Mouse (Mus musculus) intestine, embryonic 16.5 days (tissue): ENCODE data around the gene Olfr1423. TPM values are rescaled to one million over a fixed set of nuclear protein-coding genes. Genes with fewer than 3 reads are reported as not detected.
"Not testable (repeated sequence)": the region's sequence is repeated elsewhere in the genome, so short reads cannot be mapped to it uniquely, and the experiment has no call there.

Source experiments
- ATAC-seq: fragments of 200-750 bp; cut with Nextera tagmentation; 2 replicates; pipeline ENCODE4 v1.8.0; 2017; ENCODE audit warnings: moderate TSS enrichment, moderate library complexity
- H3K27ac ChIP-seq: fragments of 300-500 bp; sonication (generic); 2 replicates; pipeline ENCODE4 v1.5.1; 2014; ENCODE audit warnings: mild to moderate bottlenecking, low read length
- H3K27me3 ChIP-seq: fragments of 300-500 bp; sonication (generic); replicated peaks from 2 replicates; pipeline ENCODE4 v1.6.1; 2014; ENCODE audit warnings: low read length, control low read depth, mixed read lengths; ENCODE audit not compliant: control insufficient read depth, insufficient read depth
- H3K36me3 ChIP-seq: fragments of 300-500 bp; sonication (generic); 2 replicates; pipeline ENCODE4 v1.6.1; 2014; ENCODE audit warnings: low read length, control low read depth; ENCODE audit not compliant: control insufficient read depth, insufficient read depth
- H3K4me1 ChIP-seq: fragments of 300-500 bp; sonication (generic); 2 replicates; pipeline ENCODE4 v1.6.1; 2014; ENCODE audit warnings: low read length, control low read depth, mixed read lengths; ENCODE audit not compliant: control insufficient read depth, insufficient read depth
- H3K4me2 ChIP-seq: fragments of 300-500 bp; sonication (generic); 2 replicates; pipeline ENCODE4 v1.6.1; 2014; ENCODE audit warnings: low read depth, low read length, control low read depth
- H3K4me3 ChIP-seq: fragments of 300-500 bp; sonication (generic); 2 replicates; pipeline ENCODE4 v1.5.1; 2014; ENCODE audit warnings: mild to moderate bottlenecking, low read length
- H3K9ac ChIP-seq: fragments of 300-500 bp; sonication (generic); 2 replicates; pipeline ENCODE4 v1.6.1; 2014; ENCODE audit warnings: low read depth, low read length
- H3K9me3 ChIP-seq: fragments of 300-500 bp; sonication (generic); 2 replicates; pipeline ENCODE4 v1.6.1; 2016; ENCODE audit warnings: low read length, control low read depth; ENCODE audit not compliant: control insufficient read depth
- WGBS: fragments of 180-500 bp; shearing (Covaris S2); extraction: QIAGEN DNeasy Blood & Tissue Kit; methylation state at CpG from one replicate; pipeline ENCODE4 v1.1.7; 2014; 5-methylcytosine and 5-hydroxymethylcytosine counted together
- polyA plus RNA-seq: library from polyadenylated mRNA; unstranded; fragments of >200 nt; fragmentation: Nextera tagmentation; extraction: Ambion mirVana; gene quantifications from 2 replicates; pipeline ENCODE4 v1.2.1, GENCODE M21; 2015

Gene Olfr1423
- not detected in 2 replicates for polyA plus RNA-seq

DNA sequence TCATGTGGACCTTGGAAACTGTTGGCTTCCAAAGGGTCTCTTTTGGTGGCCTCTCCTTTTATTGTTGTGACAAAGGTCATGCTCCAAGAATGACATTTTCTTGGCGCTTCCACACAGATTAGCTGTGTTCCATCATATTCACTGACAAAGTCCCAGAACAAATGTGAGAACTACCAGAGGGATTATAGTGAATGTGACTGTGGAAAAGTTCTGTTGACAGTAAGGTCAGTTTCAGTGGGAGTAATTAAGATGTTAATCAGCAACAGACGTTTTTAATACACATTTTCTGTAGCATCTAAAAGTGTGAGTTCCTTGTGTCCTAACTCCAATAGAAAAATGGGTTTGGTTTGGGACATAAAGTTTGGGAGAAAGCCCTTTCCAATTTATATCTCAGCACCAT lies at the start of gene Olfr1423:
Gene Olfr1423, minus strand, starts transcription at position 101 of the 400 bp plus-strand sequence.
- no peaks in the 10 kb centered on the region for H3K9me3 ChIP-seq
- no peaks in the 10 kb centered on the region for H3K4me1 ChIP-seq
- no peak within 1 kb of the TSS for H3K27ac ChIP-seq
- no peak within 1 kb of the TSS for H3K4me2 ChIP-seq
- WGBS, result 60% methylated on average over 2 of the region's 2 CpGs
- ATAC-seq, result no peak
- H3K4me3 ChIP-seq, result no peak within 1 kb of the TSS
- no peaks in the 10 kb centered on the region for H3K27me3 ChIP-seq
- no peak within 1 kb of the TSS for H3K9ac ChIP-seq
- no peaks in the 10 kb centered on the region for H3K36me3 ChIP-seq

- H3K4me2 ChIP-seq, result not testable (repeated sequence)
These were observed 36.5 kb upstream of the Olfr1423 start, which contains the start of gene Olfr1425 for GRCm38 (mm10) chr19:12077631-12078030. TSS of gene Olfr1425 (minus strand) at chr19:12077731.

DNA sequence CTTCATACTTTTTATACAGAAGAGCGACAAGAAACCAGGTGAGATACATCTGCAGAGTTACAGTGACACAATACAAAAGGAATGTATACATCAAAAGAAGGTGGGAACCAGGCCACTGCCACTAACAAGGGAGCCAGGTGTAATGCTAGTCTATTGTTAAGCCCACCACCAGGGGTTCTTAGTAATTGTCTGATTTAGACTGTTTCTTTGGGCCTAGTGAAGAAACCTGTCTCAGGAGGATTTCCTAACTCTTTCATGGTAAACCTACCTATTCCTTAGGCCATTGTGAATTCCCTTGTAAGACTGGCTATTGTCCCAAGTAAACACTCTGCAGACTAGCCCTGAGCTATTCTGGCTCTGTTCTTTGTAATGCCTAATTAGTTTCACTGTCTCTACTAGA lies 28.4 kb upstream of the Olfr1423 start:
- H3K27ac ChIP-seq, H3K9me3 ChIP-seq, H3K4me1 ChIP-seq, H3K36me3 ChIP-seq, H3K27me3 ChIP-seq, H3K9ac ChIP-seq, ATAC-seq, H3K4me3 ChIP-seq, H3K4me2 ChIP-seq: not testable (repeated sequence)
- 75% methylated on average over 1 of the region's 1 CpGs for WGBS

More at GRCm38 (mm10) chr19:12077631-12078030, 36.5 kb upstream of the Olfr1423 start, which contains the start of gene Olfr1425:
- not testable (repeated sequence) for H3K4me3 ChIP-seq, H3K9me3 ChIP-seq, H3K36me3 ChIP-seq, H3K9ac ChIP-seq, H3K27me3 ChIP-seq, ATAC-seq, H3K4me1 ChIP-seq, H3K27ac ChIP-seq
- 86% methylated on average over 4 of the region's 4 CpGs for WGBS

GRCm38 (mm10) chr19:12067806-12068205 lies 26.7 kb upstream of the Olfr1423 start:
- H3K9ac ChIP-seq, H3K4me1 ChIP-seq, H3K27ac ChIP-seq, H3K4me2 ChIP-seq, H3K36me3 ChIP-seq, H3K27me3 ChIP-seq, H3K9me3 ChIP-seq, ATAC-seq, H3K4me3 ChIP-seq: not testable (repeated sequence)
- WGBS, result 61% methylated on average over 1 of the region's 1 CpGs

- not testable (repeated sequence) for H3K9ac ChIP-seq, H3K4me2 ChIP-seq, H3K4me1 ChIP-seq, H3K27ac ChIP-seq, H3K36me3 ChIP-seq, H3K4me3 ChIP-seq, H3K9me3 ChIP-seq, H3K27me3 ChIP-seq, ATAC-seq
- 73% methylated on average over 1 of the region's 1 CpGs for WGBS
These were observed 21.5 kb upstream of the Olfr1423 start, which contains the start of gene Olfr1424 for GRCm38 (mm10) chr19:12062582-12062981. TSS of gene Olfr1424 (minus strand) at chr19:12062682.

DNA sequence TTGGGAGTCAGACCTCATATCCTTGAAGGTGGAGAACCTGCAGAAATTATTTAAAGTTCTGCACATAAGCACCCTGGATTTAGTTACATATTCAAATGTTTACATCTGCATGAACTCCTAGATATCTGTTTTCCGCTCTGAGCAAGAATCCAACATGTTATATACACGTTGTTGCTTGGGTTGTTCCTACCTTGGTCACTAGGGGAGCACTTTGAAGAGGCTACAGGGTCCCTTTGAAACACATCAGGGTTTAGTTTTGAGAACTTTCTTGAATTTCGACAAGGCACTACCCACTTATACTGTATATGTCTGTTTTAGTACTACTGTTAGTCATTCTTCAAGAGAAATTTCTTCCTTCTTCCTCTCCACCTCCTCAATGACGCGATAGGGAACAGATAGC lies 2.0 kb upstream of the Olfr1423 start:
- WGBS, result 92% methylated on average over 5 of the region's 5 CpGs
- no peak for ATAC-seq

DNA sequence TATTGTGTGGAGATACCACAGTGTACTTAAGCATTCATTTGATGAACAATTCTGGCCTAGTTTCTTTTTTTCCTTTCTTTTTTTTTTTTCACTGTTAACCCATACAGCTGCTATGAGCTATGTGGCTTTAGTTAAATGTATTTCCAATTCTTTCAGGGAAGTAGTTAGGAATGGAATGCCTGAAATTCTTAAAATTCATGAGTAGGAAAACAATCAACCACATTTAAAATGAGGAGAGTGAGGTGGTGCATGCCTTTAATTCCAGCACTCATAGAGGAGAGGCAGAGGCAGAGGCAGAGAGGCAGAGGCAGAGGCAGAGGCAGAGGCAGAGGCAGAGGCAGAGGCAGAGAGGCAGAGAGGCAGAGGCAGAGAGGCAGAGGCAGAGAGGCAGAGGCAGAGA lies 3.4 kb downstream of the Olfr1423 start:
- ATAC-seq, result no peak
- no peaks in the 10 kb centered on the region for H3K4me1 ChIP-seq

More for the DNA sequence above, 2.0 kb upstream of the Olfr1423 start:
- no peak overlapping the region for H3K9ac ChIP-seq
- H3K9me3 ChIP-seq, result no peaks in the 10 kb centered on the region
- no peaks in the 10 kb centered on the region for H3K4me1 ChIP-seq
- no peak overlapping the region for H3K27ac ChIP-seq
- H3K4me2 ChIP-seq, result no peak overlapping the region
- no peak overlapping the region for H3K4me3 ChIP-seq
- no peaks in the 10 kb centered on the region for H3K36me3 ChIP-seq
- no peaks in the 10 kb centered on the region for H3K27me3 ChIP-seq

GRCm38 (mm10) chr19:12026606-12027005 lies 14.5 kb downstream of the Olfr1423 start:
- no peak overlapping the region for H3K4me2 ChIP-seq
- H3K9ac ChIP-seq, result no peak overlapping the region
- 80% methylated on average over 2 of the region's 2 CpGs for WGBS
- H3K36me3 ChIP-seq, result no peaks in the 10 kb centered on the region
- H3K27me3 ChIP-seq, result no peaks in the 10 kb centered on the region
- no peaks in the 10 kb centered on the region for H3K4me1 ChIP-seq
- H3K27ac ChIP-seq, result no peak overlapping the region
- H3K9me3 ChIP-seq, result no peaks in the 10 kb centered on the region
- H3K4me3 ChIP-seq, result no peak overlapping the region
- ATAC-seq, result no peak

More for the DNA sequence above, 3.4 kb downstream of the Olfr1423 start:
- Histone ChIP-seq H3K36me3 (no peaks in the 10 kb centered on the region), H3K4me2 (no peak overlapping the region), H3K27me3 (no peaks in the 10 kb centered on the region), H3K9ac (no peak overlapping the region), H3K27ac (no peak overlapping the region), H3K4me3 (no peak overlapping the region), H3K9me3 (no peaks in the 10 kb centered on the region)

GRCm38 (mm10) chr19:12025333-12025732 lies 15.8 kb downstream of the Olfr1423 start:
- H3K9ac ChIP-seq, result no peak overlapping the region
- 87% methylated on average over 3 of the region's 3 CpGs for WGBS
- no peak for ATAC-seq
- no peaks in the 10 kb centered on the region for H3K36me3 ChIP-seq
- no peaks in the 10 kb centered on the region for H3K27me3 ChIP-seq
- H3K4me2 ChIP-seq, result no peak overlapping the region
- no peak overlapping the region for H3K27ac ChIP-seq
- H3K4me1 ChIP-seq, result no peaks in the 10 kb centered on the region
- H3K4me3 ChIP-seq, result no peak overlapping the region
- H3K9me3 ChIP-seq, result no peaks in the 10 kb centered on the region

DNA sequence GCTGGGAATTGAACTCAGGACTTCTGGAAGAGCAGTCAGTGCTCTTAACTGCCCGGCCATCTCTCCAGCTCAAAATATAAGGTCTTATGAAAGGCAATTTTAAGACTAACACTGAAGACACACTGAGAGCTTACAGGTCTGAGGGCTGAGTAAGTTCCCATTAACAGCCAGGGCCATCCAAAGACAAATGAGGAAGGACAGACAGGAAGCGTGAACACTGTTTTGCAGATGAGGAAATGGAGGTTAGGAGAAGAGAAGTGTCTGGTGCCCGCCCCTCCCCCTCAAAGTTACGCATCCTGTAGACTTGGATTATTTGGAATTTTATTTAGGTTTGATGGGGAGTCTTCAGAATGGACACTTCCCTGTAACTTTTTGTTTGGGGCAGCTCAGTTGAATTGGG lies 17.0 kb downstream of the Olfr1423 start:
- no peak overlapping the region for H3K4me2 ChIP-seq
- H3K27me3 ChIP-seq, result no peaks in the 10 kb centered on the region
- H3K4me1 ChIP-seq, result no peaks in the 10 kb centered on the region
- H3K9ac ChIP-seq, result no peak overlapping the region
- WGBS, result 83% methylated on average over 4 of the region's 4 CpGs
- no peaks in the 10 kb centered on the region for H3K36me3 ChIP-seq
- H3K4me3 ChIP-seq, result no peak overlapping the region
- H3K9me3 ChIP-seq, result no peaks in the 10 kb centered on the region
- ATAC-seq, result no peak
- H3K27ac ChIP-seq, result no peak overlapping the region
